Mouse (Mus musculus) heart, postnatal 36 days (tissue): Measurements from ENCODE around the gene Gm853. TPM values are rescaled to one million over a fixed set of nuclear protein-coding genes. Genes with fewer than 3 reads are reported as not detected.
A peak's percentile ranks its signal among the peaks of the same experiment; 100 is the strongest.
"Not testable (repeated sequence)": the region's sequence is repeated elsewhere in the genome, so short reads cannot be mapped to it uniquely, and the experiment has no call there.

Source experiments
- DNase-seq, 2 experiments: peaks; one replicate each; pipeline ENCODE4 v3.0.0; 2021 to 2022
- intact Hi-C: fragments of 180-260 bp; cut with DNase I; formaldehyde crosslinking; loops from one replicate; pipeline ENCODE4 v1.15.1; 2025
- total RNA-seq, 2 experiments: library from RNA; stranded (reverse); gene quantifications; 2 replicates each; pipeline ENCODE4 v1.2.3; 2021

The Gm853 gene
- total RNA-seq: not detected

GRCm38 (mm10) chr4:130222179-130222578 is at the start of gene Gm853:
Gm853 (minus strand) TSS chr4:130222401.
- no peak for DNase-seq
- intact Hi-C loops: no loop called here

- intact Hi-C loops: no loop called here
- no peak for DNase-seq
Observed at GRCm38 (mm10) chr4:130270611-130271347, 48.6 kb upstream of the Gm853 start.

GRCm38 (mm10) chr4:130270089-130270488 is 47.9 kb upstream of the Gm853 start:
- intact Hi-C loops: no loop called here
- no peak for DNase-seq

GRCm38 (mm10) chr4:130268736-130269135 is 46.5 kb upstream of the Gm853 start:
- no peak for DNase-seq
- intact Hi-C loops: no loop called here

GRCm38 (mm10) chr4:130267069-130267468 is 44.9 kb upstream of the Gm853 start:
- DNase-seq: no peak
- intact Hi-C loops: no loop called here

- DNase-seq: no peak
- intact Hi-C loops: no loop called here
Observed at GRCm38 (mm10) chr4:130266601-130267000, 44.4 kb upstream of the Gm853 start.

- DNase-seq: peak; percentile 62 to 76
- intact Hi-C loops: loop anchor here (1.0 kb wide), 1 partner anchor 27 kb away; no protein-coding TSS in a partner anchor
Observed at GRCm38 (mm10) chr4:130264698-130265349, 42.6 kb upstream of the Gm853 start.

- DNase-seq: no peak
- intact Hi-C loops: loop anchor here (1.0 kb wide), 1 partner anchor 28 kb away; no protein-coding TSS in a partner anchor
Observed at GRCm38 (mm10) chr4:130264131-130264530, 41.9 kb upstream of the Gm853 start.

GRCm38 (mm10) chr4:130260406-130260805 is 38.2 kb upstream of the Gm853 start:
- no peak for DNase-seq
- intact Hi-C loops: no loop called here

- DNase-seq: no peak
- intact Hi-C loops: no loop called here
Observed at GRCm38 (mm10) chr4:130252441-130253157, 30.4 kb upstream of the Gm853 start.

- intact Hi-C loops: no loop called here
- DNase-seq: no peak
Observed at GRCm38 (mm10) chr4:130251763-130252162, 29.6 kb upstream of the Gm853 start.

- DNase-seq: no peak
- intact Hi-C loops: no loop called here
Observed at GRCm38 (mm10) chr4:130251172-130251705, 29.0 kb upstream of the Gm853 start.

GRCm38 (mm10) chr4:130248636-130249035 is 26.4 kb upstream of the Gm853 start:
- DNase-seq: no peak
- intact Hi-C loops: loop anchor here (5.0 kb wide), 1 partner anchor 111 kb away; the partner anchor contains the start of gene Hcrtr1

GRCm38 (mm10) chr4:130246132-130246531 is 23.9 kb upstream of the Gm853 start:
- intact Hi-C loops: loop anchor here (1.0 to 5.0 kb wide), 2 partner anchors 47 to 109 kb away; partner anchors contain the start of gene Hcrtr1

GRCm38 (mm10) chr4:130244749-130245148 is 22.5 kb upstream of the Gm853 start:
- intact Hi-C loops: loop anchor here (5.0 kb wide), 1 partner anchor 107 kb away; the partner anchor contains the start of gene Hcrtr1
- DNase-seq: no peak

More at GRCm38 (mm10) chr4:130246132-130246531, 23.9 kb upstream of the Gm853 start:
- DNase-seq: peak; percentile 53 to 67

- DNase-seq, intact Hi-C loops: not testable (repeated sequence)
Observed at GRCm38 (mm10) chr4:130243621-130244020, 21.4 kb upstream of the Gm853 start.

GRCm38 (mm10) chr4:130242956-130243355 is 20.8 kb upstream of the Gm853 start:
- intact Hi-C loops: no loop called here

GRCm38 (mm10) chr4:130240695-130241094 is 18.5 kb upstream of the Gm853 start:
- intact Hi-C loops: no loop called here
- DNase-seq: no peak

More at GRCm38 (mm10) chr4:130242956-130243355, 20.8 kb upstream of the Gm853 start:
- no peak for DNase-seq

GRCm38 (mm10) chr4:130237607-130238006 is 15.4 kb upstream of the Gm853 start:
- DNase-seq: no peak
- intact Hi-C loops: no loop called here

GRCm38 (mm10) chr4:130236361-130236760 is 14.2 kb upstream of the Gm853 start:
- intact Hi-C loops: no loop called here
- DNase-seq: no peak

- DNase-seq: no peak
- intact Hi-C loops: no loop called here
Observed at GRCm38 (mm10) chr4:130224071-130224470, 1.9 kb upstream of the Gm853 start.
